Comparison of ENCODE assay signal across 9 mouse cellular contexts in the genomic region with DNA sequence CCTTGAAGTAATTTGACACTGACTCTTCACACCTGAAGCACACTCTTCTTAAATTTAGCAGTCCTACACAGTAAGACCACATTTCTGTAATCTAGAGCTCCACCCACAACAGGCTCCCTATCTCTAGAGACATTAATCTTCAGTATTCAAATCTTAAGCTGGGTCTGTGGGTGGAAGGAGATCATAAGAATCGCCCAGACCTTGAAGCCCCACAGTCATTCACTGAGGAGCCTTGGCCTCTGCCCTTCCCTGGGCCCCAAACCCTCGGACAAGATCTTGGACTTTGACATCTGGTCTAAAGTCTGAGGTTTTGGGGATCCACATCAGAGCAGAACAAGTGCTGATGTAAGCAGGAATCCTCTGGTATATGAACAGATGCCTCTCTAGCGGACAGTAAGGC. TPM values are rescaled to one million over a fixed set of nuclear protein-coding genes. Genes with fewer than 3 reads are reported as not detected.
DNase-seq lines count a peak whose midpoint lies in the region; ATAC-seq and TF ChIP-seq lines count a peak whose summit lies in the region.
"Had no signal": no experiment of that assay in that cellular context is flagged by ENCODE, and none has a peak within 500 bp of the region (broad histone marks: within the 10 kb centered on the region; RNA-seq: fewer than 3 reads in every experiment).

No protein-coding gene starts in this region.

- H3K4me3 ChIP-seq in lung, postnatal 0 days (ENCODE audit: low read depth, low read length) = no peak overlapping the region
- no peak overlapping the region for H3K4me3 ChIP-seq in forebrain, embryonic 11.5 days (ENCODE audit: low read depth, low read length)
- peak overlapping the region; percentile 74 for H3K4me3 ChIP-seq in stomach, embryonic 15.5 days (replicated peaks)

- H3K27ac ChIP-seq in lung, postnatal 0 days (ENCODE audit: low read length) = no peak overlapping the region
- no peak overlapping the region for H3K27ac ChIP-seq in forebrain, embryonic 11.5 days (ENCODE audit: low read depth, low read length)
- H3K27ac ChIP-seq in stomach, embryonic 15.5 days = no peak overlapping the region

- H3K4me1 ChIP-seq in lung, postnatal 0 days (ENCODE audit: insufficient read depth, low read depth, low read length) = peaks cover 3% of the 10 kb centered on the region; the same call in 1 of the 2 replicates
- H3K4me1 ChIP-seq in forebrain, embryonic 11.5 days (replicated peaks; ENCODE audit: control insufficient read depth, insufficient read depth, low read length) = peaks cover 2% of the 10 kb centered on the region; the same call in 1 of the 2 replicates
- H3K4me1 ChIP-seq in stomach, embryonic 15.5 days = peaks cover 12% of the 10 kb centered on the region

- no peak overlapping the region for H3K9ac ChIP-seq in lung, postnatal 0 days (replicated peaks; ENCODE audit: low read depth)
- H3K9ac ChIP-seq in forebrain, embryonic 11.5 days (ENCODE audit: low read length) = no peak overlapping the region
- no peak overlapping the region for H3K9ac ChIP-seq in stomach, embryonic 15.5 days

- TF ChIP-seq CTCF in lung, postnatal 0 days (IDR thresholded peaks at IDR 0.05) = no peak

- 43% methylated on average over 3 of the region's 3 CpGs for WGBS in lung, postnatal 0 days
- 45% methylated on average over 3 of the region's 3 CpGs for WGBS in forebrain, embryonic 11.5 days
- WGBS in stomach, embryonic 15.5 days = 50% methylated on average over 3 of the region's 3 CpGs

- no peaks in the 10 kb centered on the region for H3K36me3 ChIP-seq in lung, postnatal 0 days (ENCODE audit: insufficient read depth, low read length)
- H3K36me3 ChIP-seq in forebrain, embryonic 11.5 days (ENCODE audit: control insufficient read depth, insufficient read depth, low read length) = no peaks in the 10 kb centered on the region
- no peaks in the 10 kb centered on the region for H3K36me3 ChIP-seq in stomach, embryonic 15.5 days

- TF ChIP-seq EP300 in lung, postnatal 0 days (IDR thresholded peaks at IDR 0.05) = no peak

- ATAC-seq in lung, postnatal 0 days = no peak
- no peak for ATAC-seq in forebrain, embryonic 11.5 days (replicated peaks; ENCODE audit: low FRiP score)
- 0 out of 2 replicates have a peak, but pooled peaks have one; percentile 5 for ATAC-seq in stomach, embryonic 15.5 days (ENCODE audit: insufficient read depth, low FRiP score, low read depth)
- ATAC-seq in frontal cortex, adult (ENCODE audit: low TSS enrichment) = no peak

- no peak for DNase-seq in lung, postnatal 0 days (ENCODE audit: low spot score)
- no peak for DNase-seq in lung, postnatal 10 days
- DNase-seq in forebrain, embryonic 11.5 days (ENCODE audit: low spot score) = no peak
- DNase-seq in liver = peak; percentile 61
- no peak for DNase-seq in layer of hippocampus, adult 8-10 months (ENCODE audit: low spot score in 2 of 2)
- DNase-seq in MN1 (ENCODE audit: low spot score) = no peak

- no peaks in the 10 kb centered on the region for H3K27me3 ChIP-seq in lung, postnatal 0 days (replicated peaks; ENCODE audit: insufficient read depth, low read length)
- H3K27me3 ChIP-seq in forebrain, embryonic 11.5 days (ENCODE audit: control insufficient read depth, insufficient read depth, low read length) = peaks cover 7% of the 10 kb centered on the region
- H3K27me3 ChIP-seq in stomach, embryonic 15.5 days (replicated peaks) = no peaks in the 10 kb centered on the region

- H3K9me3 ChIP-seq in lung, postnatal 0 days (ENCODE audit: low read length) = no peaks in the 10 kb centered on the region
- no peaks in the 10 kb centered on the region for H3K9me3 ChIP-seq in forebrain, embryonic 11.5 days (ENCODE audit: control insufficient read depth, low read length)
- H3K9me3 ChIP-seq in stomach, embryonic 15.5 days = no peaks in the 10 kb centered on the region

- H3K4me2 ChIP-seq in lung, postnatal 0 days (replicated peaks; ENCODE audit: low read depth, low read length) = peak overlapping the region; percentile 98
- H3K4me2 ChIP-seq in forebrain, embryonic 11.5 days (ENCODE audit: low read depth, low read length, severe bottlenecking) = peak overlapping the region; percentile 97
- peak overlapping the region; percentile 98 for H3K4me2 ChIP-seq in stomach, embryonic 15.5 days

RNA-seq across cellular contexts. Expression of a gene that starts 1.0 kb away (rescaled TPM):
- 0.14 TPM in 1 of 2 replicates, not detected in the other for polyA plus RNA-seq in lung, postnatal 0 days (2015; fragmentation: Nextera tagmentation; extraction: Ambion mirVana)
- not detected in 2 replicates for polyA plus RNA-seq in forebrain, embryonic 11.5 days (2014; fragmentation: Nextera tagmentation; extraction: Ambion mirVana)
- polyA plus RNA-seq in stomach, embryonic 15.5 days (2015; fragmentation: Nextera tagmentation; extraction: Ambion mirVana) = 0.17 and 0.22 TPM in 2 replicates
- under 1 TPM in 1 of 4 experiments, not detected in 3; 0.54 TPM for total RNA-seq in layer of hippocampus, adult 8-10 months (2022)
- polyA plus RNA-seq: large intestine, adult 2 months had no signal

RNA-seq across cellular contexts. Expression of a gene that starts 27.9 kb away (rescaled TPM):
- polyA plus RNA-seq in lung, postnatal 0 days (2015; fragmentation: Nextera tagmentation; extraction: Ambion mirVana) = 32.4 and 33.2 TPM in 2 replicates
- 21.1 and 24.6 TPM in 2 replicates for polyA plus RNA-seq in forebrain, embryonic 11.5 days (2014; fragmentation: Nextera tagmentation; extraction: Ambion mirVana)
- 31.2 and 33.4 TPM in 2 replicates for polyA plus RNA-seq in stomach, embryonic 15.5 days (2015; fragmentation: Nextera tagmentation; extraction: Ambion mirVana)
- total RNA-seq in layer of hippocampus, adult 8-10 months (2022) = 1 to 10 TPM; 3.9 to 7.6 (median 5.0) TPM

RNA-seq across cellular contexts. Expression of a gene that starts 53.9 kb away (rescaled TPM):
- 3.7 and 4.2 TPM in 2 replicates for polyA plus RNA-seq in lung, postnatal 0 days (2015; fragmentation: Nextera tagmentation; extraction: Ambion mirVana)
- 2.1 and 2.9 TPM in 2 replicates for polyA plus RNA-seq in forebrain, embryonic 11.5 days (2014; fragmentation: Nextera tagmentation; extraction: Ambion mirVana)
- 5.0 and 6.8 TPM in 2 replicates for polyA plus RNA-seq in stomach, embryonic 15.5 days (2015; fragmentation: Nextera tagmentation; extraction: Ambion mirVana)
- 1 to 10 TPM in 2 of 4 experiments, under 1 TPM in 1, not detected in 1; 0.85 to 2.1 (median 1.6) TPM for total RNA-seq in layer of hippocampus, adult 8-10 months (2022)

RNA-seq across cellular contexts. Expression of a gene that starts 55.2 kb away (rescaled TPM):
- not detected in 2 replicates for polyA plus RNA-seq in lung, postnatal 0 days (2015; fragmentation: Nextera tagmentation; extraction: Ambion mirVana)
- not detected in 2 replicates for polyA plus RNA-seq in forebrain, embryonic 11.5 days (2014; fragmentation: Nextera tagmentation; extraction: Ambion mirVana)
- polyA plus RNA-seq in stomach, embryonic 15.5 days (2015; fragmentation: Nextera tagmentation; extraction: Ambion mirVana) = not detected in 2 replicates
- not detected for total RNA-seq in layer of hippocampus, adult 8-10 months (2022)
- polyA plus RNA-seq: large intestine, adult 2 months had no signal

RNA-seq across cellular contexts. Expression of a gene that starts 57.9 kb away (rescaled TPM):
- polyA plus RNA-seq in lung, postnatal 0 days (2015; fragmentation: Nextera tagmentation; extraction: Ambion mirVana) = not detected in 2 replicates
- polyA plus RNA-seq in forebrain, embryonic 11.5 days (2014; fragmentation: Nextera tagmentation; extraction: Ambion mirVana) = not detected in 2 replicates
- 0.10 TPM in 1 of 2 replicates, not detected in the other for polyA plus RNA-seq in stomach, embryonic 15.5 days (2015; fragmentation: Nextera tagmentation; extraction: Ambion mirVana)
- total RNA-seq in layer of hippocampus, adult 8-10 months (2022) = under 1 TPM; 0.28 to 0.81 (median 0.60) TPM
- polyA plus RNA-seq: large intestine, adult 2 months had no signal
